Mouse (Mus musculus) gastrocnemius, postnatal 25 days (tissue): ENCODE data around the gene Cdh18. TPM values are rescaled to one million over a fixed set of nuclear protein-coding genes. Genes with fewer than 3 reads are reported as not detected.

Experiments
- DNase-seq: peaks from one replicate; pipeline ENCODE4 v3.0.0; 2022
- total RNA-seq, 2 experiments: library from RNA; stranded (reverse); gene quantifications; 1 replicate in 1 of 2; 2 replicates in 1 of 2; pipeline ENCODE4 v1.2.3; 2021

Gene Cdh18
- total RNA-seq, 2 experiments from 2014 or later, result not detected

DNA sequence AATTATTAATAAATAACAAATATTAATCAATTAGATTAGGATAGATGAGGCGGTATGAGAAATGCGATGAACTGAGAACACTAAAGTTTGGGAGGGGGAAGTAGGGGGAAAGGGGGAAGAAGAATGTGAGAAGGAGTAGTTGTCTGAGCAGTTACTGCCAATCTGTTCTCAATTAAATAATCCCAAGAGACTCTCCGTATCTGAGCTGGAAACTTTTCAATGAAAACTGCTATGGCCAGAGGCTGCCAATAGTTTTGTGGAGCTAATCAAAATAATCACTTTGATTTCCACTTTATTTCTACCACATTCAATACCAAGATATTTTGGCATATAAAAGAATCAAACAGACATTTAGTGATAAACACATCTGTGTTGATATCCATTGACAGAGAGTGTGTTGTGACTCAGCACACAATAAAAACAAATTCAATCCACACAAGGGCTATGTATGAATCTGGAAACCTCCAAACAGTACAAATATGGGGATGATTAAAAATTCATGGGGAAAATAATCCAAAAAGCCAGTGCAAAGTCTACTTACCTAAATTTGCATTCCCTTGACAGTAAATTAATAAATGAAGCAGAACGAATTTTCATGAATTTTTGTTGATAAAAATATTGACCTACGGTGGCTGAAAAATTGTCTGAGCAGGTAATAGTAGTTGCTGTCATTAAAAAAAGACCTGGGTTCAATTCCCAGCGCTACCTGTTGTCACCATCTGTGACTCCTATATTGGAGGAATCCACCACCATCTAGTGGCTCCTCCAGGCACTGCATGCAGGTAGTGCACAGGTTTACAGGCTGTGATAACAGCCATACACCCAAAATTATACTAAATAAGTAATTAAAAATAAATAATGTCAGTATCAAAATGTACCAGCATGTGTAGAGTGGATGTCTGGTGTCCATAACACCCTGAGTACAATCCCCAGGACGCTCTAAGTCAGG, 922.0 kb downstream of the Cdh18 start:
- no peak for DNase-seq

DNA sequence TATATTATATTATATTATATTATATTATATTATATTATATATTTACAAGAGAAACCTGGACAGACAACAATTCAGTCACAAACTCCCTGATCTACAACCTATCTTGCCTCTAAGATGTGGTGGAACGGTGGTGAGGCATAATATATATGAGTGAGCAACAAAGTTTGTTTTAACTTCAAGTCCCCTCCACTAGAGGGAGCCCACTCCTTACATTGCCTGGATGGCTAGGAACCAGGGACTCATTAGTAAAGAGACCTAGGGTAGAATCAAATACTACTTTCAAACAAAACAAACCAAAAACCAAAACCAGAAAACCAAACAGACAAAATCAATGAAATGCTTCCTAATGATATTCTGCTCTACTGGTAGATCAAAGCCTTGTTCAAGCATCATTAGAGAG, 937.5 kb downstream of the Cdh18 start:
- DNase-seq, result no peak

GRCm38 (mm10) chr15:23506480-23506879, 957.7 kb downstream of the Cdh18 start:
- no peak for DNase-seq

DNA sequence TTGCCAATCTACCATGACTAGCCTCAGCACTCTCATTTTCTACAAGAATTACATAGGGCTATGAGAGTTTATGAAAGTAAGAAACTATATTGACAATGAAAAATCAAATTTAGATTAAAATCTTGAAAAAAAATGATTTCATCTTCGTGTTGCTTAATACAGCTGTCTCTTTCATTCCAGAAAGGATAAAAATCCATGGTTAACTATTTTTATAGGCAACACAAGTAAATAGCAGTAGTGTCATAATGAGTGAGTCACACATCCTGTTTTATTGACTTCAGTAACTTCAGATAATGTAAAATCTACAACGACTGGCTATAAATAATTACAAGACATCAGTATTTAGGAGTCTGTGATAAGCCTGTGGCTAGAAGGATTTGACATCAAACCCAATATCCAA, 960.9 kb downstream of the Cdh18 start:
- no peak for DNase-seq

DNA sequence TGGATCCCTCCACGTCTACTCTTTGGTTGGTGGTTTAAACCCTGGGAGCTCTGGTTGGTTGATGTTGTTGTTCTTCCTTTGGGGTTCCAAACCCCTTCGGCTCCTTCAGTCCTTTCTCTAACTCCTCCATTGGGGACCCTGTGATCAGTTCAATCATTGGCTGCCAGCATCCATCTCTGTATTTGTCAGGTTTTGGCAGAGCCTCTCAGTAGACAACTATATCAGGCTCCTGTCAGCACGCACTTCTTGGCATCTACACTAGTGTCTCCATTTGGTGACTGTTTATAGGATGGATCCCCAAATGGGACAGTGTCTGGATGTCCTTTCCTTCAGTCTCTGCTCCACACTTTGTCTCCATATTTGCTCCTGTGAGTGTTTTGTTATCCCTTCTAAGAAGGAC, 967.0 kb downstream of the Cdh18 start:
- DNase-seq, result no peak

- DNase-seq, result no peak
These were observed 969.3 kb downstream of the Cdh18 start for GRCm38 (mm10) chr15:23518079-23518478.
